In the genomic region with DNA sequence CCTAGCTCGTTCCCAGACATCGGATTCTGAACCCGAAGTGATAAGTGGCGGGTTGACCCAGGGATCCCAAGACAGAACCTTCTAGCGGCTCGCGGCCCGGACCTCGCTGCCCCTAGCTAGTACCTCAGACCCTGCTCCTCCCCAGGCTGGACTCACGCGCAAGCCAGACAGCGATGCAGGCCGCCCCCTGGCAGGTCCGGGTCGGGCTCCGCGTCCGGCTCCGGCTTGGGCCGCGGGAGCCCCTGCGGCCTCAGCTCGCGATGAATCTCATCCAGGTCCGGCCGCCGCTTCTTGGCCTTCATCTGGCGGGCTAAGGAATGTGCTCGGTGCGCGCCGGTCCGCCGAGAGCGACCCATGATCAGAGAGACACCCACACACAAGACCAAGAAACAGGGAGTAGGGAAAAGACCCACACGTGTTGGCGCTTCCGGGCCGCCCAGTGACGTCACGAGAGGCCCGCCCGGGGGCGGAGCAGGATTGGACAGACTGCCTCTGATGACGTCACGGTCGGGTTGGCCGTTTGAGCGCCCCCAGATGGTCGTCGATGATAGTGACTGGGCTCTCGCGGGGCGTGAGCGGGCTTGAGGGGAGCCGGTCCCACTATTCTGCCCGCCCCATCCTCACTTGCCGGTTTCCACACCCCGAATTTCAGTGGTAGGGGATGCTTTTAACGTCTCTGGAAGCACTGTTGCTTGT, we compare ENCODE assay signal across 7 mouse cellular contexts. TPM values are rescaled to one million over a fixed set of nuclear protein-coding genes. Genes with fewer than 3 reads are reported as not detected.
A peak's percentile ranks its signal among the peaks of the same experiment; 100 is the strongest.
DNase-seq lines count a peak whose midpoint lies in the region; ATAC-seq and TF ChIP-seq lines count a peak whose summit lies in the region.

A gene (minus strand): TSS at position 445 of the 696 bp plus-strand sequence.

- H3K27me3 ChIP-seq in intestine, postnatal 0 days (replicated peaks; ENCODE audit: control insufficient read depth, insufficient read depth, low read length): peaks cover 16% of the 10 kb centered on the region
- peaks cover 43% of the 10 kb centered on the region for H3K27me3 ChIP-seq in midbrain, embryonic 12.5 days
- H3K27me3 ChIP-seq in small intestine, adult 2 months (ENCODE audit: control insufficient read depth, insufficient read depth, low read length): peaks cover 13% of the 10 kb centered on the region

- peak; percentile 91 for DNase-seq in adrenal gland, adult 8-10 months
- DNase-seq in embryo, embryonic 9.5 days (ENCODE audit: extremely low spot score): peak; percentile 97
- DNase-seq in gastrocnemius, postnatal 4 days (ENCODE audit: low spot score in 2 of 2): peak; percentile 95 to 96
- DNase-seq in left cerebral cortex, postnatal 4 days: peak; percentile 96

- intact Hi-C loops in left cerebral cortex, postnatal 4 days (cut with DNase I): no loop called here

- H3K4me2 ChIP-seq in intestine, postnatal 0 days (replicated peaks; ENCODE audit: low read depth): peak within 1 kb of the TSS; percentile 98
- peak within 1 kb of the TSS; percentile 70 for H3K4me2 ChIP-seq in midbrain, embryonic 12.5 days (replicated peaks)

- peak within 1 kb of the TSS; percentile 64; the same call in 1 of the 2 replicates for H3K27ac ChIP-seq in intestine, postnatal 0 days (ENCODE audit: low read depth, low read length)
- H3K27ac ChIP-seq in midbrain, embryonic 12.5 days (replicated peaks): no peak within 1 kb of the TSS
- no peak within 1 kb of the TSS for H3K27ac ChIP-seq in small intestine, adult 2 months (ENCODE audit: insufficient read depth, low read depth, low read length)

- peak; percentile 65 for ATAC-seq in intestine, postnatal 0 days
- ATAC-seq in midbrain, embryonic 12.5 days (ENCODE audit: low FRiP score, low read depth): peak; percentile 82

- no peaks in the 10 kb centered on the region; the same call in 1 of the 2 replicates for H3K36me3 ChIP-seq in intestine, postnatal 0 days (ENCODE audit: control insufficient read depth, insufficient read depth)
- H3K36me3 ChIP-seq in midbrain, embryonic 12.5 days: 0 out of 2 replicates have a peak, but pooled peaks cover 5% of the 10 kb centered on the region
- H3K36me3 ChIP-seq in small intestine, adult 2 months (ENCODE audit: control insufficient read depth, insufficient read depth, low read length): no peaks in the 10 kb centered on the region

- H3K4me1 ChIP-seq in intestine, postnatal 0 days (replicated peaks; ENCODE audit: control insufficient read depth, insufficient read depth, low read length): peaks cover 4% of the 10 kb centered on the region; the same call in 1 of the 2 replicates
- H3K4me1 ChIP-seq in midbrain, embryonic 12.5 days: peaks cover 31% of the 10 kb centered on the region
- peaks cover 10% of the 10 kb centered on the region for H3K4me1 ChIP-seq in small intestine, adult 2 months (ENCODE audit: control insufficient read depth, insufficient read depth, insufficient read length, low read length)

- H3K9me3 ChIP-seq in intestine, postnatal 0 days (ENCODE audit: control insufficient read depth): no peaks in the 10 kb centered on the region
- no peaks in the 10 kb centered on the region for H3K9me3 ChIP-seq in midbrain, embryonic 12.5 days

- H3K4me3 ChIP-seq in intestine, postnatal 0 days (ENCODE audit: low read depth, low read length): peak within 1 kb of the TSS; percentile 74
- peak within 1 kb of the TSS; percentile 66 for H3K4me3 ChIP-seq in midbrain, embryonic 12.5 days
- peak within 1 kb of the TSS; percentile 81 for H3K4me3 ChIP-seq in small intestine, adult 2 months (ENCODE audit: low read depth, low read length)

- TF ChIP-seq POLR2A in small intestine, adult 2 months (IDR thresholded peaks at IDR 0.05; ENCODE audit: low read depth, low read length): 0 out of 2 replicates have a peak, but pooled peaks have one; percentile 6

- H3K9ac ChIP-seq in intestine, postnatal 0 days (ENCODE audit: low read depth, low read length): peak within 1 kb of the TSS; percentile 71
- peak within 1 kb of the TSS; percentile 68 for H3K9ac ChIP-seq in midbrain, embryonic 12.5 days (replicated peaks)

- under 1% methylated on average over 60 of the region's 60 CpGs for WGBS in intestine, postnatal 0 days
- WGBS in midbrain, embryonic 12.5 days: under 1% methylated on average over 60 of the region's 60 CpGs
- WGBS in small intestine, adult 2 months: under 1% methylated on average over 60 of the region's 60 CpGs

- peak; percentile 91 for TF ChIP-seq CTCF in intestine, postnatal 0 days (IDR thresholded peaks at IDR 0.05; ENCODE audit: low read depth)
- TF ChIP-seq CTCF in small intestine, adult 2 months (IDR thresholded peaks at IDR 0.05; ENCODE audit: extremely low read depth, insufficient read length, insufficient replicate concordance, low read depth, low read length): peak; percentile 84

RNA-seq across cellular contexts. Expression of the gene that starts here (rescaled TPM):
- total RNA-seq in adrenal gland, adult 8-10 months (2022): 10 to 100 TPM; 10.4 to 11.6 (median 11.6) TPM
- total RNA-seq in gastrocnemius, postnatal 4 days (2021): 1 to 10 TPM; 5.8 to 6.1 TPM
- polyA plus RNA-seq in intestine, postnatal 0 days (2015; fragmentation: Nextera tagmentation; extraction: Ambion mirVana): 9.4 and 10.5 TPM in 2 replicates
- 10 to 100 TPM; 15.4 to 16.5 TPM for total RNA-seq in left cerebral cortex, postnatal 4 days (2021)
- polyA plus RNA-seq in midbrain, embryonic 12.5 days (2016; fragmentation: Nextera tagmentation; extraction: Ambion mirVana): 17.7 and 19.6 TPM in 2 replicates
- 6.4 and 7.2 TPM in 2 replicates for polyA plus RNA-seq in small intestine, adult 2 months (2012; rRNA removed)
